Mouse (Mus musculus): ENCODE measurements around the gene Snx10. TPM values are rescaled to one million over a fixed set of nuclear protein-coding genes. Genes with fewer than 3 reads are reported as not detected.
"Not testable (repeated sequence)": the region's sequence is repeated elsewhere in the genome, so short reads cannot be mapped to it uniquely, and the experiment has no call there.

Gene Snx10
- total RNA-seq (2017) = 74.8 and 89.6 TPM in 2 replicates

GRCm38 (mm10) chr6:51523807-51524320, at the start of gene Snx10:
Gene Snx10, plus strand, starts transcription at chr6:51523901.
- peak; percentile 40; the same call in 1 of the 2 replicates for ATAC-seq (replicated peaks; ENCODE audit: low read depth, poor library complexity, severe bottlenecking)

- ATAC-seq (replicated peaks; ENCODE audit: low read depth, poor library complexity, severe bottlenecking) = peak; percentile 77
Measured at GRCm38 (mm10) chr6:51479136-51479731, 44.5 kb upstream of the Snx10 start.

- no peak for ATAC-seq (replicated peaks; ENCODE audit: low read depth, poor library complexity, severe bottlenecking)
Measured at GRCm38 (mm10) chr6:51481548-51481947, 42.2 kb upstream of the Snx10 start.

- ATAC-seq (replicated peaks; ENCODE audit: low read depth, poor library complexity, severe bottlenecking) = no peak
Measured at GRCm38 (mm10) chr6:51483861-51484260, 39.8 kb upstream of the Snx10 start.

- not testable (repeated sequence) for ATAC-seq (replicated peaks; ENCODE audit: low read depth, poor library complexity, severe bottlenecking)
Measured at GRCm38 (mm10) chr6:51484556-51484955, 39.1 kb upstream of the Snx10 start.

GRCm38 (mm10) chr6:51485646-51486045, 38.1 kb upstream of the Snx10 start:
- ATAC-seq (replicated peaks; ENCODE audit: low read depth, poor library complexity, severe bottlenecking) = 0 out of 2 replicates have a peak, but pooled peaks have one; percentile 39

GRCm38 (mm10) chr6:51486076-51486710, 37.5 kb upstream of the Snx10 start:
- no peak for ATAC-seq (replicated peaks; ENCODE audit: low read depth, poor library complexity, severe bottlenecking)

- ATAC-seq (replicated peaks; ENCODE audit: low read depth, poor library complexity, severe bottlenecking) = no peak
Measured at GRCm38 (mm10) chr6:51486731-51487130, 37.0 kb upstream of the Snx10 start.

GRCm38 (mm10) chr6:51489787-51490186, 33.9 kb upstream of the Snx10 start:
- no peak for ATAC-seq (replicated peaks; ENCODE audit: low read depth, poor library complexity, severe bottlenecking)

- no peak for ATAC-seq (replicated peaks; ENCODE audit: low read depth, poor library complexity, severe bottlenecking)
Measured at GRCm38 (mm10) chr6:51497321-51498111, 26.2 kb upstream of the Snx10 start.

- ATAC-seq (replicated peaks; ENCODE audit: low read depth, poor library complexity, severe bottlenecking) = no peak
Measured at GRCm38 (mm10) chr6:51505671-51506070, 18.0 kb upstream of the Snx10 start.

GRCm38 (mm10) chr6:51507556-51507955, 16.1 kb upstream of the Snx10 start:
- ATAC-seq (replicated peaks; ENCODE audit: low read depth, poor library complexity, severe bottlenecking) = no peak

- ATAC-seq (replicated peaks; ENCODE audit: low read depth, poor library complexity, severe bottlenecking) = peak; percentile 93
Measured at GRCm38 (mm10) chr6:51508750-51509648, 14.7 kb upstream of the Snx10 start.

- ATAC-seq (replicated peaks; ENCODE audit: low read depth, poor library complexity, severe bottlenecking) = peak; percentile 79
Measured at GRCm38 (mm10) chr6:51510094-51510493, 13.6 kb upstream of the Snx10 start.

GRCm38 (mm10) chr6:51510946-51511345, 12.8 kb upstream of the Snx10 start:
- ATAC-seq (replicated peaks; ENCODE audit: low read depth, poor library complexity, severe bottlenecking) = no peak

GRCm38 (mm10) chr6:51513745-51514144, 10.0 kb upstream of the Snx10 start:
- ATAC-seq (replicated peaks; ENCODE audit: low read depth, poor library complexity, severe bottlenecking) = no peak

- ATAC-seq (replicated peaks; ENCODE audit: low read depth, poor library complexity, severe bottlenecking) = no peak
Measured at GRCm38 (mm10) chr6:51514860-51515259, 8.8 kb upstream of the Snx10 start.

GRCm38 (mm10) chr6:51523310-51523709, 391 bp upstream of the Snx10 start:
- ATAC-seq (replicated peaks; ENCODE audit: low read depth, poor library complexity, severe bottlenecking) = no peak

- peak; percentile 27; the same call in 1 of the 2 replicates for ATAC-seq (replicated peaks; ENCODE audit: low read depth, poor library complexity, severe bottlenecking)
Measured at GRCm38 (mm10) chr6:51524321-51524931, 725 bp downstream of the Snx10 start.
